Mouse (Mus musculus) midbrain, embryonic 12.5 days (tissue): ENCODE measurements at regions not wholly inside any gene's neighbourhood (a gene's known extent, or its start where the extent isn't known, plus 50 kb on each side); places are given as distances from the start of the nearest gene placed in this dataset.

Experiments used
- ATAC-seq: fragments of 200-750 bp; cut with Nextera tagmentation; 2 replicates; pipeline ENCODE4 v1.8.0; 2017; ENCODE audit warnings: low read depth, moderate TSS enrichment, moderate library complexity; ENCODE audit not compliant: low FRiP score
- H3K27ac ChIP-seq: fragments of 300-500 bp; sonication (generic); replicated peaks from 2 replicates; pipeline ENCODE4 v1.5.1; 2016; ENCODE audit warnings: mild to moderate bottlenecking
- H3K27me3 ChIP-seq: fragments of 300-500 bp; sonication (generic); 2 replicates; pipeline ENCODE4 v1.6.1; 2016; ENCODE audit warnings: mild to moderate bottlenecking
- H3K36me3 ChIP-seq: fragments of 300-500 bp; sonication (generic); 2 replicates; pipeline ENCODE4 v1.6.1; 2016
- H3K4me1 ChIP-seq: fragments of 300-500 bp; sonication (generic); 2 replicates; pipeline ENCODE4 v1.6.1; 2016
- H3K4me2 ChIP-seq: fragments of 300-500 bp; sonication (generic); replicated peaks from 2 replicates; pipeline ENCODE4 v1.6.1; 2016; ENCODE audit warnings: mild to moderate bottlenecking, moderate library complexity
- H3K4me3 ChIP-seq: fragments of 300-500 bp; sonication (generic); 2 replicates; pipeline ENCODE4 v1.5.1; 2016; ENCODE audit warnings: mild to moderate bottlenecking
- H3K9ac ChIP-seq: fragments of 300-500 bp; sonication (generic); replicated peaks from 2 replicates; pipeline ENCODE4 v1.6.1; 2016; ENCODE audit warnings: mild to moderate bottlenecking, moderate library complexity
- H3K9me3 ChIP-seq: fragments of 300-500 bp; sonication (generic); 2 replicates; pipeline ENCODE4 v1.6.1; 2016; ENCODE audit warnings: mild to moderate bottlenecking
- WGBS: fragments of 180-500 bp; shearing (Covaris S2); methylation state at CpG from one replicate; pipeline ENCODE4 v1.1.7; 2016; 5-methylcytosine and 5-hydroxymethylcytosine counted together

GRCm38 (mm10) chr3:159069957-159070684, 425.1 kb upstream of the Depdc1a start:
- Histone ChIP-seq H3K27ac (no peak overlapping the region), H3K27me3 (no peaks in the 10 kb centered on the region), H3K4me3 (no peak overlapping the region), H3K36me3 (no peaks in the 10 kb centered on the region), H3K4me1 (no peaks in the 10 kb centered on the region), H3K9ac (no peak overlapping the region), H3K9me3 (no peaks in the 10 kb centered on the region), H3K4me2 (no peak overlapping the region)
- no peak for ATAC-seq

- Histone ChIP-seq H3K36me3 (no peaks in the 10 kb centered on the region), H3K27ac (no peak overlapping the region), H3K4me1 (no peaks in the 10 kb centered on the region), H3K4me3 (no peak overlapping the region), H3K9me3 (no peaks in the 10 kb centered on the region), H3K4me2 (no peak overlapping the region), H3K9ac (no peak overlapping the region), H3K27me3 (no peaks in the 10 kb centered on the region)
- WGBS = 66% methylated on average over 1 of the region's 1 CpGs
- ATAC-seq = peak; percentile 34; the same call in 1 of the 2 replicates
Measured at GRCm38 (mm10) chr3:159056960-159057525, 438.2 kb upstream of the Depdc1a start.

DNA sequence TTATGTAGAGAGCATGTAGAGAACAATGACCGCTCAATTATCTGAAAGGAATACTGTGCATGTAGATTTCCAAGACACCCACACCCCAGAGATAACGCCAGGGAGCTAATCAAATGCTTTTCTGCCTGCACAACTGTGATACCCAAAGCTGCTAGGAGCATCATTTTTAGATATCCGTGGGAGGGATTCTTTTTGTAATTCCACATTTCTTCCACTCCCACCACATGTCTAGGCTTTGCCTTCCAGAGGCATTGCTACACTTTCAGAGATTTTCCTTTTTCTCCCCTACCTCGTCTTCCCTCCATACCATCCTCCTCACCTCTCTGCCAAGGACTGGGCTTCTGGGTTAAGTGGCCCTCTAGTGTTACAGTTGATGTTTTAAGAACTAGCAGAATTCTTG, 460.4 kb upstream of the Depdc1a start:
- Histone ChIP-seq H3K9me3 (no peaks in the 10 kb centered on the region), H3K36me3 (no peaks in the 10 kb centered on the region), H3K4me1 (no peaks in the 10 kb centered on the region), H3K9ac (no peak overlapping the region), H3K27ac (no peak overlapping the region), H3K27me3 (no peaks in the 10 kb centered on the region), H3K4me3 (no peak overlapping the region), H3K4me2 (no peak overlapping the region)
- no peak for ATAC-seq
- 64% methylated on average over 4 of the region's 4 CpGs for WGBS

DNA sequence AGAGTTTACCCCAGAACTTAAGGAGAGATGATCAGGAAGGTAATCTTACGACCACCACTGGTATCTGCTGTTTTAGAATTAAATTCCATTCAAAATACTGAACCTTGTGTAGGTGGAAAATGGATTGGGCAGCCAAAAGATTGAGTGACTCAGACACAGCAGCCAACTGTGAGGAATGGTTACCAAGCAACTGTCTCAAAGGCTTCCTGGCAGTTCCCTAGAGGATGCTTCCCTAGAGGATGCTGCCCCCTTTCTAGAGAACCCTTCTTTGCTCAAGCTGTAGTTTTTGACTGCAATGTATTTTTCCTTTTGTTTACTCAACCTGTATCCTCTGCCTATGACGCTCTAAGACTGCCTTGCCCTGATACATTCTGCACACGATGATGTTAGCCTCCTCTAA, 463.7 kb upstream of the Depdc1a start:
- H3K27me3 ChIP-seq = no peaks in the 10 kb centered on the region
- no peaks in the 10 kb centered on the region for H3K4me1 ChIP-seq
- no peak overlapping the region for H3K4me2 ChIP-seq
- ATAC-seq = no peak
- H3K36me3 ChIP-seq = no peaks in the 10 kb centered on the region
- no peak overlapping the region for H3K27ac ChIP-seq
- WGBS = 88% methylated on average over 3 of the region's 3 CpGs
- H3K9me3 ChIP-seq = no peaks in the 10 kb centered on the region
- no peak overlapping the region for H3K4me3 ChIP-seq
- no peak overlapping the region for H3K9ac ChIP-seq

GRCm38 (mm10) chr3:159030675-159031074, 464.6 kb upstream of the Depdc1a start:
- WGBS = 86% methylated on average over 3 of the region's 3 CpGs
- H3K36me3 ChIP-seq = no peaks in the 10 kb centered on the region
- H3K27ac ChIP-seq = no peak overlapping the region
- no peaks in the 10 kb centered on the region for H3K9me3 ChIP-seq
- ATAC-seq = no peak
- no peaks in the 10 kb centered on the region for H3K27me3 ChIP-seq
- no peak overlapping the region for H3K4me3 ChIP-seq
- H3K4me2 ChIP-seq = no peak overlapping the region
- H3K4me1 ChIP-seq = no peaks in the 10 kb centered on the region
- no peak overlapping the region for H3K9ac ChIP-seq

DNA sequence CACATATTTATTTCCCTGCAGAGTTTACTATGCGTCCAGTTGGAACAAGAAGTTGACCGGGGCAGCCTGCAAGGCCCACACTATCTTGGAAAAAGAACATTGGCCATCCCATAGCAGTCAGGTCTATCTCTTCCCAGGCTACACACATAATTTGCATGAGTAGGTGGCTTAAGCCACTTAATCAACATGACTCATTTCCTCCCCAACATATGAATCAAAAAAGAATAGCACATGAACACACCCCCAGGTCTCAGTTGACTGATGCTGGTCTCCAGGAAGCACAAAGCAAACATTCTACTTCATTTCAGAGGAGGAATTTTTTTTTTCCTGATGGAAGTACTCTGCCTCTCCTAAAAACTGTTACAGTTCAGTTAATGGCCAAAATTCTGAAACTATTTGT, 465.3 kb upstream of the Depdc1a start:
- no peak overlapping the region for H3K27ac ChIP-seq
- no peaks in the 10 kb centered on the region for H3K9me3 ChIP-seq
- 94% methylated on average over 2 of the region's 2 CpGs for WGBS
- no peaks in the 10 kb centered on the region for H3K4me1 ChIP-seq
- H3K9ac ChIP-seq = no peak overlapping the region
- H3K36me3 ChIP-seq = no peaks in the 10 kb centered on the region
- no peak for ATAC-seq
- H3K27me3 ChIP-seq = no peaks in the 10 kb centered on the region
- no peak overlapping the region for H3K4me2 ChIP-seq
- no peak overlapping the region for H3K4me3 ChIP-seq

DNA sequence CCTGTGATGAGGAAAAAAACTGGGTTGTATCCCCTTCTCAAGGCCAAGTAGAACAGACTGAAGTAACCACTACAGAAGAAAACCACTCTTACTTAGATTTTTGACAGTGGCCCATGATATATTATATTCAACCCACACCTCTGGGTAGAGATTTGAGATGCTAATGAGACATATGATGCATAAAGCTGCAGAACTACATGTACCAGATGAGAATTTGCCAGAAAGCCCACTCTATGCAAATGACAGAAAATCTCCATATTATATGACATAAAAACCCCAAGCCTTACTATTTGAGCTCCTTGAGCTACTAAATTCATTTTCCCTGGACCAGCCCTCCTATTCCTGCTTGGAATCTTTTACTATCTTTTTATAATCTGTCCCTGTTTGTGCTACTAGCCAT, 458.4 kb upstream of the Lrrc7 start:
- H3K27me3 ChIP-seq = no peaks in the 10 kb centered on the region
- no peaks in the 10 kb centered on the region for H3K36me3 ChIP-seq
- no peaks in the 10 kb centered on the region for H3K9me3 ChIP-seq
- no peaks in the 10 kb centered on the region for H3K4me1 ChIP-seq
- H3K4me2 ChIP-seq = no peak overlapping the region
- no peak for ATAC-seq
- no peak overlapping the region for H3K27ac ChIP-seq
- H3K4me3 ChIP-seq = no peak overlapping the region
- no peak overlapping the region for H3K9ac ChIP-seq

DNA sequence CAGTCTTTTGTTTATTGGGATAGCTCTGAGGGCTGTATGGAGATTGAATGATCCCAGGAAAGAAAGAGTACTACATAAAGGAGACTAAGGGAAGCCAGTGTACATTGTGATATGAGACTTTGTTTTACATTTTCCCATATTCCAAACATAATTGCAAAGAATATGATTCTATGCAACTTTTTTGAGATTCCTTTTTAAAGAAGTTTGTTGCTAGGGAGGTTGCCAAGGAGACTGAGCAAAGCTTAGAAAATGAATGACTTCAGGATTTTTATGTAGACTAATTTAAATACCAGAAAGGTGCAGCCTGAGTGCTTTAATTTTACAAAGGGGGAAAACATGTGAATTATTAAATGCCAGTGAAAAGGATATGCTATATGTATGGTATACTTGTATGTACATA, 455.2 kb upstream of the Lrrc7 start:
- no peak for ATAC-seq
- H3K4me3 ChIP-seq = no peak overlapping the region
- H3K9me3 ChIP-seq = no peaks in the 10 kb centered on the region
- H3K4me2 ChIP-seq = no peak overlapping the region
- no peaks in the 10 kb centered on the region for H3K27me3 ChIP-seq
- no peak overlapping the region for H3K9ac ChIP-seq
- no peak overlapping the region for H3K27ac ChIP-seq
- no peaks in the 10 kb centered on the region for H3K4me1 ChIP-seq
- H3K36me3 ChIP-seq = no peaks in the 10 kb centered on the region

DNA sequence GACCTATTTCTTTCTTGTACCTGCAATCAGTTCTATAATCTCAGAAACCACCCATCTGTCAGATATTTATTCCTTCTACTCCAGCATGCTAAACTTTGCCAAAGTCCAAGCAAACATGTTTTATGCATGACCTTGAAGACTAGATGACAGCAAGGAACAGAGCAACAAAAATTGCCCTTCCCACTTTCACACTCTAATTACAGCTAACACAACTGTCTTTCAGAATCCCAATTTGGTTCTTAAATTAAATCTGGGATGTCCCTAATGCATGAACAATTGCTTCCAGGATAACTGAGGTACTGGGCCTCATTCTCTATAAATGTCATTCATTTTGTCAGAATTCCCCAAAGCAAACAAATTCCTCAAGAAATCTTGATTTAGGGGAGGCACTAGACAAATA, 454.4 kb upstream of the Lrrc7 start:
- Histone ChIP-seq H3K9me3 (no peaks in the 10 kb centered on the region), H3K36me3 (no peaks in the 10 kb centered on the region), H3K27me3 (no peaks in the 10 kb centered on the region), H3K4me2 (no peak overlapping the region), H3K9ac (no peak overlapping the region), H3K4me3 (no peak overlapping the region), H3K27ac (no peak overlapping the region), H3K4me1 (0 out of 2 replicates have a peak, but pooled peaks cover under 1% of the 10 kb centered on the region)
- no peak for ATAC-seq

GRCm38 (mm10) chr3:159010954-159011638, 449.1 kb upstream of the Lrrc7 start:
- Histone ChIP-seq H3K36me3 (no peaks in the 10 kb centered on the region), H3K9ac (no peak overlapping the region), H3K27me3 (no peaks in the 10 kb centered on the region), H3K9me3 (no peaks in the 10 kb centered on the region), H3K4me1 (peaks cover 5% of the 10 kb centered on the region; the same call in 1 of the 2 replicates), H3K27ac (no peak overlapping the region), H3K4me3 (no peak overlapping the region), H3K4me2 (no peak overlapping the region)
- 3% methylated on average over 1 of the region's 1 CpGs for WGBS
- ATAC-seq = peak; percentile 91

- H3K4me2 ChIP-seq = no peak overlapping the region
- no peaks in the 10 kb centered on the region for H3K4me1 ChIP-seq
- 34% methylated on average over 1 of the region's 1 CpGs for WGBS
- H3K36me3 ChIP-seq = no peaks in the 10 kb centered on the region
- no peak overlapping the region for H3K4me3 ChIP-seq
- no peak overlapping the region for H3K9ac ChIP-seq
- H3K27me3 ChIP-seq = no peaks in the 10 kb centered on the region
- no peak for ATAC-seq
- no peaks in the 10 kb centered on the region for H3K9me3 ChIP-seq
- no peak overlapping the region for H3K27ac ChIP-seq
Measured at GRCm38 (mm10) chr3:159004013-159004412, 442.0 kb upstream of the Lrrc7 start.

- H3K9me3 ChIP-seq = no peaks in the 10 kb centered on the region
- no peak for ATAC-seq
- no peaks in the 10 kb centered on the region for H3K36me3 ChIP-seq
- no peak overlapping the region for H3K4me3 ChIP-seq
- no peaks in the 10 kb centered on the region for H3K27me3 ChIP-seq
- no peaks in the 10 kb centered on the region for H3K4me1 ChIP-seq
- no peak overlapping the region for H3K27ac ChIP-seq
- 62% methylated on average over 5 of the region's 5 CpGs for WGBS
- no peak overlapping the region for H3K9ac ChIP-seq
- H3K4me2 ChIP-seq = no peak overlapping the region
Measured at GRCm38 (mm10) chr3:158985438-158986111, 423.6 kb upstream of the Lrrc7 start.
